Mouse (Mus musculus) liver, postnatal 0 days (tissue): Measurements from ENCODE around the gene Rilp.

Experiments
- CTCF ChIP-seq: sonication (generic); IDR thresholded peaks from 2 replicates; pipeline ENCODE4 v1.5.1; 2016; ENCODE audit warnings: antibody characterized with exemption, low read depth
- EP300 ChIP-seq: IDR thresholded peaks from 2 replicates; pipeline ENCODE4 v1.6.1; 2016; ENCODE audit warnings: antibody characterized with exemption, low read depth, mild to moderate bottlenecking

GRCm38 (mm10) chr11:75513336-75513735, 3.4 kb downstream of the Rilp start, which contains the start of gene Scarf1:
- no peak for TF ChIP-seq CTCF
- no peak for TF ChIP-seq EP300
